Comparison of ENCODE assay signal across 15 mouse cellular contexts in genomic region chr1:159034952-159035351, GRCm38 (mm10). TPM values are rescaled to one million over a fixed set of nuclear protein-coding genes. Genes with fewer than 3 reads are reported as not detected.
DNase-seq lines count a peak whose midpoint lies in the region; ATAC-seq and TF ChIP-seq lines count a peak whose summit lies in the region.
"Had no signal": no experiment of that assay in that cellular context is flagged by ENCODE, and none has a peak within 500 bp of the region (broad histone marks: within the 10 kb centered on the region; RNA-seq: fewer than 3 reads in every experiment).

No protein-coding gene starts in this region.

- peak; percentile 52 for DNase-seq in kidney, adult 2 months
- DNase-seq in embryo, embryonic 11 days, result peak; percentile 16
- DNase-seq in kidney, postnatal 36 days, result peak; percentile 42 to 52
- no peak for DNase-seq in thymus, postnatal 4 days
- DNase-seq in layer of hippocampus, postnatal 36 days, result no peak
- DNase-seq: cerebellum, postnatal 36 days; liver, postnatal 0 days; right cerebral cortex, postnatal 25 days had no signal

- 62% methylated on average over 2 of the region's 2 CpGs for WGBS in kidney, adult 2 months
- WGBS in kidney, embryonic 15.5 days, result 60% methylated on average over 2 of the region's 2 CpGs
- WGBS in heart, embryonic 16.5 days, result 48% methylated on average over 2 of the region's 2 CpGs
- WGBS in hindbrain, embryonic 13.5 days, result 72% methylated on average over 2 of the region's 2 CpGs

- H3K27me3 ChIP-seq in kidney, adult 2 months (replicated peaks; ENCODE audit: control insufficient read depth, insufficient read depth, low read length), result no peaks in the 10 kb centered on the region; the same call in 1 of the 2 replicates
- no peaks in the 10 kb centered on the region for H3K27me3 ChIP-seq in kidney, embryonic 15.5 days
- no peaks in the 10 kb centered on the region for H3K27me3 ChIP-seq in heart, embryonic 16.5 days (ENCODE audit: control insufficient read depth, insufficient read depth, low read length)
- H3K27me3 ChIP-seq in hindbrain, embryonic 13.5 days, result no peaks in the 10 kb centered on the region
- H3K27me3 ChIP-seq: midbrain, embryonic 12.5 days; neural tube, embryonic 15.5 days had no signal

- no peak overlapping the region for H3K9ac ChIP-seq in kidney, embryonic 15.5 days
- no peak overlapping the region for H3K9ac ChIP-seq in heart, embryonic 16.5 days (ENCODE audit: low read length)
- H3K9ac ChIP-seq in hindbrain, embryonic 13.5 days, result no peak overlapping the region
- H3K9ac ChIP-seq: liver, postnatal 0 days; midbrain, embryonic 12.5 days; neural tube, embryonic 15.5 days had no signal

- no peak for TF ChIP-seq CTCF in kidney, adult 2 months (conservative IDR thresholded peaks at IDR 0.05; ENCODE audit: insufficient read depth, insufficient read length, low read depth, low read length)

- no peak for ATAC-seq in kidney, embryonic 15.5 days (replicated peaks; ENCODE audit: low FRiP score)
- ATAC-seq in heart, embryonic 16.5 days (replicated peaks; ENCODE audit: extremely low read depth, insufficient read depth, low FRiP score), result 0 out of 2 replicates have a peak, but pooled peaks have one; percentile 41
- ATAC-seq in hindbrain, embryonic 13.5 days (ENCODE audit: low FRiP score), result no peak
- ATAC-seq: inflammation-experienced regulatory T-cells, adult 6 months; liver, postnatal 0 days had no signal

- no peak for TF ChIP-seq POLR2A in kidney, adult 2 months (IDR thresholded peaks at IDR 0.05; ENCODE audit: low read depth, low read length)

- no peak overlapping the region for H3K4me3 ChIP-seq in kidney, adult 2 months (ENCODE audit: insufficient read depth, low read depth, low read length)
- H3K4me3 ChIP-seq in kidney, embryonic 15.5 days (replicated peaks), result no peak overlapping the region
- H3K4me3 ChIP-seq in heart, embryonic 16.5 days (ENCODE audit: low read length), result no peak overlapping the region
- no peak overlapping the region for H3K4me3 ChIP-seq in hindbrain, embryonic 13.5 days
- H3K4me3 ChIP-seq: midbrain, embryonic 12.5 days; neural tube, embryonic 15.5 days had no signal

- H3K36me3 ChIP-seq in kidney, adult 2 months (ENCODE audit: control insufficient read depth, insufficient read depth, low read length), result no peaks in the 10 kb centered on the region
- no peaks in the 10 kb centered on the region for H3K36me3 ChIP-seq in kidney, embryonic 15.5 days
- no peaks in the 10 kb centered on the region for H3K36me3 ChIP-seq in heart, embryonic 16.5 days (ENCODE audit: control insufficient read depth, insufficient read depth)
- H3K36me3 ChIP-seq in hindbrain, embryonic 13.5 days, result no peaks in the 10 kb centered on the region
- H3K36me3 ChIP-seq: midbrain, embryonic 12.5 days; neural tube, embryonic 15.5 days had no signal

- H3K4me1 ChIP-seq in kidney, adult 2 months (ENCODE audit: control insufficient read depth, insufficient read depth, low read length), result no peaks in the 10 kb centered on the region
- no peaks in the 10 kb centered on the region for H3K4me1 ChIP-seq in kidney, embryonic 15.5 days
- no peaks in the 10 kb centered on the region for H3K4me1 ChIP-seq in heart, embryonic 16.5 days (ENCODE audit: control insufficient read depth, insufficient read depth, low read length)
- H3K4me1 ChIP-seq in hindbrain, embryonic 13.5 days (replicated peaks), result no peaks in the 10 kb centered on the region
- H3K4me1 ChIP-seq: midbrain, embryonic 12.5 days; neural tube, embryonic 15.5 days had no signal

- no peaks in the 10 kb centered on the region for H3K9me3 ChIP-seq in kidney, embryonic 15.5 days (replicated peaks)
- no peaks in the 10 kb centered on the region for H3K9me3 ChIP-seq in heart, embryonic 16.5 days (replicated peaks; ENCODE audit: control insufficient read depth, low read length)
- no peaks in the 10 kb centered on the region for H3K9me3 ChIP-seq in hindbrain, embryonic 13.5 days
- H3K9me3 ChIP-seq: midbrain, embryonic 12.5 days; neural tube, embryonic 15.5 days had no signal

- H3K27ac ChIP-seq in kidney, adult 2 months (ENCODE audit: insufficient read depth, low read depth, low read length), result no peak overlapping the region
- H3K27ac ChIP-seq in kidney, embryonic 15.5 days, result no peak overlapping the region
- no peak overlapping the region for H3K27ac ChIP-seq in heart, embryonic 16.5 days (ENCODE audit: low read length)
- no peak overlapping the region for H3K27ac ChIP-seq in hindbrain, embryonic 13.5 days
- H3K27ac ChIP-seq: midbrain, embryonic 12.5 days; neural tube, embryonic 15.5 days; stomach, postnatal 0 days had no signal

- H3K4me2 ChIP-seq in kidney, embryonic 15.5 days, result no peak overlapping the region
- H3K4me2 ChIP-seq in heart, embryonic 16.5 days (ENCODE audit: low read depth, low read length), result no peak overlapping the region
- no peak overlapping the region for H3K4me2 ChIP-seq in hindbrain, embryonic 13.5 days
- H3K4me2 ChIP-seq: midbrain, embryonic 12.5 days; neural tube, embryonic 15.5 days had no signal

RNA-seq across cellular contexts. Expression of gene Pappa2, which starts 54.7 kb away (rescaled TPM):
- polyA plus RNA-seq in kidney, adult 2 months (2012; rRNA removed), result 0.23 and 0.33 TPM in 2 replicates
- polyA plus RNA-seq in kidney, embryonic 15.5 days (2015; fragmentation: Nextera tagmentation; extraction: Ambion mirVana), result 0.71 and 0.85 TPM in 2 replicates
- polyA plus RNA-seq in heart, embryonic 16.5 days (2015; fragmentation: Nextera tagmentation; extraction: Ambion mirVana), result 0.25 and 0.63 TPM in 2 replicates
- 1 to 10 TPM in 1 of 2 experiments, under 1 TPM in 1; 0.75 to 1.2 TPM for total RNA-seq in layer of hippocampus, postnatal 36 days (2021)
- 0.66 and 1.0 TPM in 2 replicates for polyA plus RNA-seq in hindbrain, embryonic 13.5 days (2015; fragmentation: Nextera tagmentation; extraction: Ambion mirVana)
- polyA plus RNA-seq: inflammation-experienced regulatory T-cells, adult 6 months had no signal

Comparison
In these comparisons a context has a peak if more than half of its experiments do, and no peak if none do; other contexts are left out.
1. DNase-seq: peak in kidney, adult 2 months (single experiment), embryo, embryonic 11 days (single experiment) and kidney, postnatal 36 days (2 of 2); none in thymus, postnatal 4 days (single experiment) and layer of hippocampus, postnatal 36 days (0 of 2).